Mouse (Mus musculus) cerebellum, adult 18-20 months (tissue): ENCODE measurements at regions not wholly inside any gene's neighbourhood (a gene's known extent, or its start where the extent isn't known, plus 50 kb on each side); places are given as distances from the start of the nearest gene placed in this dataset.

ENCODE experiments used
- DNase-seq, 2 experiments: peaks; one replicate each; pipeline ENCODE4 v3.0.0; 2021

- DNase-seq, result no peak
Observed at GRCm38 (mm10) chr2:79510485-79511094, 54.0 kb upstream of the Cerkl start.

- no peak for DNase-seq
Observed at GRCm38 (mm10) chr2:79511108-79511507, 54.5 kb upstream of the Cerkl start.

GRCm38 (mm10) chr2:79511676-79512323 lies 55.2 kb upstream of the Cerkl start:
- DNase-seq, result peak; percentile 73 to 85

GRCm38 (mm10) chr2:79512374-79512773 lies 55.8 kb upstream of the Cerkl start:
- DNase-seq, result no peak

GRCm38 (mm10) chr2:79513726-79514125 lies 57.1 kb upstream of the Cerkl start:
- DNase-seq, result no peak

GRCm38 (mm10) chr2:79518046-79518750 lies 61.6 kb upstream of the Cerkl start:
- no peak for DNase-seq

- no peak for DNase-seq
Observed at GRCm38 (mm10) chr2:79519799-79520449, 63.3 kb upstream of the Cerkl start.

GRCm38 (mm10) chr2:79523441-79523840 lies 66.9 kb upstream of the Cerkl start:
- DNase-seq, result no peak

- DNase-seq, result no peak
Observed at GRCm38 (mm10) chr2:79527529-79527928, 70.9 kb upstream of the Cerkl start.

GRCm38 (mm10) chr2:79528347-79528990 lies 71.9 kb upstream of the Cerkl start:
- no peak for DNase-seq

GRCm38 (mm10) chr2:79529185-79529584 lies 72.6 kb upstream of the Cerkl start:
- no peak for DNase-seq

GRCm38 (mm10) chr2:79532610-79533160 lies 76.1 kb upstream of the Cerkl start:
- DNase-seq, result no peak

- DNase-seq, result peak; percentile 14 to 19
Observed at GRCm38 (mm10) chr2:79537126-79537875, 80.7 kb upstream of the Cerkl start.

GRCm38 (mm10) chr2:79540384-79540783 lies 83.8 kb upstream of the Cerkl start:
- DNase-seq, result no peak

GRCm38 (mm10) chr2:79542191-79542980 lies 85.8 kb upstream of the Cerkl start:
- DNase-seq, result no peak

GRCm38 (mm10) chr2:79543456-79543855 lies 86.9 kb upstream of the Cerkl start:
- no peak for DNase-seq

- DNase-seq, result no peak
Observed at GRCm38 (mm10) chr2:79543948-79544792, 87.6 kb upstream of the Cerkl start.

GRCm38 (mm10) chr2:79544793-79545260 lies 88.2 kb upstream of the Cerkl start:
- DNase-seq, result no peak

GRCm38 (mm10) chr2:79546206-79546605 lies 88.9 kb upstream of the Itprid2 start:
- DNase-seq, result no peak

- no peak for DNase-seq
Observed at GRCm38 (mm10) chr2:79547284-79547683, 87.9 kb upstream of the Itprid2 start.
